Mouse (Mus musculus) left cerebral cortex, postnatal 4 days (tissue): Measurements from ENCODE around the gene Slc25a15. TPM values are rescaled to one million over a fixed set of nuclear protein-coding genes. Genes with fewer than 3 reads are reported as not detected.
A peak's percentile ranks its signal among the peaks of the same experiment; 100 is the strongest.

Source experiments
- DNase-seq: peaks from one replicate; pipeline ENCODE4 v3.0.0-alpha.2; 2022
- intact Hi-C: fragments of 180-260 bp; cut with DNase I; formaldehyde crosslinking; loops from one replicate; pipeline ENCODE4 v1.15.1; 2025
- total RNA-seq, 2 experiments: library from RNA; stranded (reverse); gene quantifications; 2 replicates each; pipeline ENCODE4 v1.2.3; 2021

Gene Slc25a15
- total RNA-seq = 1 to 10 TPM; 9.1 to 9.6 TPM

- DNase-seq = peak; percentile 94
- intact Hi-C loops = no loop called here
Measured at GRCm38 (mm10) chr8:22398142-22398951, at the start of gene Slc25a15. Gene Slc25a15 (minus strand): TSS chr8:22398597.

- intact Hi-C loops = no loop called here
- no peak for DNase-seq
Measured at GRCm38 (mm10) chr8:22411971-22412370, 13.6 kb upstream of the Slc25a15 start.

- intact Hi-C loops = no loop called here
- peak; percentile 75 for DNase-seq
Measured at GRCm38 (mm10) chr8:22411282-22411702, 12.9 kb upstream of the Slc25a15 start, which contains the start of gene Mrps31. Gene Mrps31 (plus strand): TSS chr8:22411361.

- no peak for DNase-seq
- intact Hi-C loops = no loop called here
Measured at GRCm38 (mm10) chr8:22410688-22411281, 12.4 kb upstream of the Slc25a15 start.

GRCm38 (mm10) chr8:22405733-22406132 is 7.3 kb upstream of the Slc25a15 start:
- DNase-seq = no peak
- intact Hi-C loops = no loop called here

- intact Hi-C loops = loop anchor here (5.0 kb wide), 1 partner anchor 211 kb away; the partner anchor contains the start of gene Vps36
Measured at GRCm38 (mm10) chr8:22403235-22403634, 4.8 kb upstream of the Slc25a15 start.

GRCm38 (mm10) chr8:22400593-22400992 is 2.2 kb upstream of the Slc25a15 start:
- intact Hi-C loops = loop anchor here (5.0 kb wide), 1 partner anchor 208 kb away; the partner anchor contains the start of gene Vps36
- no peak for DNase-seq

More at GRCm38 (mm10) chr8:22403235-22403634, 4.8 kb upstream of the Slc25a15 start:
- DNase-seq = no peak

GRCm38 (mm10) chr8:22399285-22399880 is 986 bp upstream of the Slc25a15 start:
- intact Hi-C loops = no loop called here
- no peak for DNase-seq

GRCm38 (mm10) chr8:22397811-22398141 is 621 bp downstream of the Slc25a15 start:
- intact Hi-C loops = no loop called here
- no peak for DNase-seq

- intact Hi-C loops = no loop called here
- DNase-seq = no peak
Measured at GRCm38 (mm10) chr8:22395256-22395655, 3.1 kb downstream of the Slc25a15 start.

- no peak for DNase-seq
- intact Hi-C loops = no loop called here
Measured at GRCm38 (mm10) chr8:22394471-22394870, 3.9 kb downstream of the Slc25a15 start.

GRCm38 (mm10) chr8:22390766-22391463 is 7.5 kb downstream of the Slc25a15 start:
- no peak for DNase-seq
- intact Hi-C loops = no loop called here

GRCm38 (mm10) chr8:22389874-22390273 is 8.5 kb downstream of the Slc25a15 start:
- intact Hi-C loops = no loop called here
- DNase-seq = no peak

- DNase-seq = no peak
- intact Hi-C loops = no loop called here
Measured at GRCm38 (mm10) chr8:22385158-22385557, 13.2 kb downstream of the Slc25a15 start.

GRCm38 (mm10) chr8:22382824-22383595 is 15.4 kb downstream of the Slc25a15 start:
- intact Hi-C loops = no loop called here
- no peak for DNase-seq

GRCm38 (mm10) chr8:22380934-22381333 is 17.5 kb downstream of the Slc25a15 start:
- DNase-seq = no peak
- intact Hi-C loops = no loop called here

- intact Hi-C loops = loop anchor here (10.0 kb wide), 1 partner anchor 182 kb away; the partner anchor contains the start of gene Vps36
- peak; percentile 52 for DNase-seq
Measured at GRCm38 (mm10) chr8:22376903-22377302, 21.5 kb downstream of the Slc25a15 start.

GRCm38 (mm10) chr8:22376311-22376710 is 22.1 kb downstream of the Slc25a15 start:
- intact Hi-C loops = loop anchor here (10.0 kb wide), 1 partner anchor 182 kb away; the partner anchor contains the start of gene Vps36
- no peak for DNase-seq

GRCm38 (mm10) chr8:22359882-22360281 is 38.5 kb downstream of the Slc25a15 start:
- DNase-seq = no peak
- intact Hi-C loops = no loop called here

- intact Hi-C loops = no loop called here
- DNase-seq = no peak
Measured at GRCm38 (mm10) chr8:22359359-22359758, 39.0 kb downstream of the Slc25a15 start.
